Mouse (Mus musculus) liver, postnatal 0 days (tissue): ENCODE results near the gene Ppib.

Experiments
- CTCF ChIP-seq: sonication (generic); IDR thresholded peaks from 2 replicates; pipeline ENCODE4 v1.5.1; 2016; ENCODE audit warnings: antibody characterized with exemption, low read depth
- EP300 ChIP-seq: IDR thresholded peaks from 2 replicates; pipeline ENCODE4 v1.6.1; 2016; ENCODE audit warnings: antibody characterized with exemption, low read depth, mild to moderate bottlenecking

DNA sequence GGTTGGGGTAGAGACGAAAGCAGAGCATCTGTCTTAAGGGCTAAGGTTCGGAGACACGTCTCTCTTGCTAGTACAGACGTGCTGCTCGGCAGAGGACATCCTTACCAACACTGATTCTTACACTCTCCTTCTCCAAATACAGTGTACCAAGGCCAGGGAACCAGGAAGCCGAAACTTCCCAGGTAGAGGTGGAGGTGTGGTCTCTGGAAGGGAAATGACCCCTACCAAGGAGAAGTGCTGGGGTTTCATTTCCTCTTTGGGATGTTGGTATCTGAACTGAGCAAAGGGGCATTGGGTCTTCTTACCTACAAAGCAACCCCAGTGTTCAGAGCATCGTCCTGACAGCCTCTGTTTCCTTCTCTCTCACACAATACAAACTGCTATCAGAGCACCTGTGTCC lies 12.7 kb downstream of the Ppib start:
- TF ChIP-seq CTCF (no peak), EP300 (no peak)
